Mouse (Mus musculus): Measurements from ENCODE around the gene Eme2. TPM values are rescaled to one million over a fixed set of nuclear protein-coding genes. Genes with fewer than 3 reads are reported as not detected.

Eme2 gene
- polyA plus RNA-seq, 1 experiment: 55.3 TPM

GRCm38 (mm10) chr17:24857831-24858470 is 36.9 kb downstream of the Eme2 start:
- no peaks in the 10 kb centered on the region for H3K4me1 ChIP-seq (replicated peaks; ENCODE audit: control insufficient read depth, insufficient read depth, low read length)
- 88% methylated on average over 8 of the region's 8 CpGs for WGBS
- no peak overlapping the region for H3K4me3 ChIP-seq (ENCODE audit: control insufficient read depth, insufficient read depth, low read length)
- peaks cover 6% of the 10 kb centered on the region for H3K36me3 ChIP-seq (ENCODE audit: control insufficient read depth, insufficient read depth, low read length)
- DNase-seq: no peak
- no peaks in the 10 kb centered on the region for H3K27me3 ChIP-seq (ENCODE audit: control insufficient read depth, insufficient read depth, low read length)
- no peak overlapping the region for H3K27ac ChIP-seq (ENCODE audit: control insufficient read depth, insufficient read depth, low read length)
- TF ChIP-seq POLR2A (IDR thresholded peaks at IDR 0.05; ENCODE audit: control insufficient read depth, extremely low read depth, insufficient read depth, low read length, poor library complexity) (no peak), CTCF (IDR thresholded peaks at IDR 0.05; ENCODE audit: borderline replicate concordance, control insufficient read depth, extremely low read depth, insufficient read depth, low read length, poor library complexity) (no peak)

GRCm38 (mm10) chr17:24856589-24856988 is 38.3 kb downstream of the Eme2 start:
- 95% methylated on average over 13 of the region's 13 CpGs for WGBS
- TF ChIP-seq CTCF (IDR thresholded peaks at IDR 0.05; ENCODE audit: borderline replicate concordance, control insufficient read depth, extremely low read depth, insufficient read depth, low read length, poor library complexity): no peak
- TF ChIP-seq POLR2A (IDR thresholded peaks at IDR 0.05; ENCODE audit: control insufficient read depth, extremely low read depth, insufficient read depth, low read length, poor library complexity): no peak

GRCm38 (mm10) chr17:24855838-24856464 is 38.9 kb downstream of the Eme2 start:
- no peak for TF ChIP-seq CTCF (IDR thresholded peaks at IDR 0.05; ENCODE audit: borderline replicate concordance, control insufficient read depth, extremely low read depth, insufficient read depth, low read length, poor library complexity)
- TF ChIP-seq POLR2A (IDR thresholded peaks at IDR 0.05; ENCODE audit: control insufficient read depth, extremely low read depth, insufficient read depth, low read length, poor library complexity): no peak
- no peak for DNase-seq
- 92% methylated on average over 3 of the region's 3 CpGs for WGBS
- Histone ChIP-seq H3K27ac (ENCODE audit: control insufficient read depth, insufficient read depth, low read length) (no peak overlapping the region), H3K36me3 (ENCODE audit: control insufficient read depth, insufficient read depth, low read length) (peaks cover 1% of the 10 kb centered on the region; the same call in 1 of the 2 replicates), H3K27me3 (ENCODE audit: control insufficient read depth, insufficient read depth, low read length) (no peaks in the 10 kb centered on the region), H3K4me1 (replicated peaks; ENCODE audit: control insufficient read depth, insufficient read depth, low read length) (peaks cover 2% of the 10 kb centered on the region; the same call in 1 of the 2 replicates), H3K4me3 (ENCODE audit: control insufficient read depth, insufficient read depth, low read length) (no peak overlapping the region)

More at GRCm38 (mm10) chr17:24856589-24856988, 38.3 kb downstream of the Eme2 start:
- Histone ChIP-seq H3K27ac (ENCODE audit: control insufficient read depth, insufficient read depth, low read length) (no peak overlapping the region), H3K27me3 (ENCODE audit: control insufficient read depth, insufficient read depth, low read length) (no peaks in the 10 kb centered on the region), H3K4me1 (replicated peaks; ENCODE audit: control insufficient read depth, insufficient read depth, low read length) (no peaks in the 10 kb centered on the region), H3K36me3 (ENCODE audit: control insufficient read depth, insufficient read depth, low read length) (peaks cover 6% of the 10 kb centered on the region), H3K4me3 (ENCODE audit: control insufficient read depth, insufficient read depth, low read length) (no peak overlapping the region)
- DNase-seq: no peak

- WGBS: 84% methylated on average over 10 of the region's 10 CpGs
- H3K36me3 ChIP-seq (ENCODE audit: control insufficient read depth, insufficient read depth, low read length): no peaks in the 10 kb centered on the region
- H3K4me3 ChIP-seq (ENCODE audit: control insufficient read depth, insufficient read depth, low read length): no peak overlapping the region
- TF ChIP-seq POLR2A (IDR thresholded peaks at IDR 0.05; ENCODE audit: control insufficient read depth, extremely low read depth, insufficient read depth, low read length, poor library complexity) (no peak), CTCF (IDR thresholded peaks at IDR 0.05; ENCODE audit: borderline replicate concordance, control insufficient read depth, extremely low read depth, insufficient read depth, low read length, poor library complexity) (no peak)
- peaks cover 6% of the 10 kb centered on the region for H3K4me1 ChIP-seq (replicated peaks; ENCODE audit: control insufficient read depth, insufficient read depth, low read length)
- no peak overlapping the region for H3K27ac ChIP-seq (ENCODE audit: control insufficient read depth, insufficient read depth, low read length)
- no peaks in the 10 kb centered on the region for H3K27me3 ChIP-seq (ENCODE audit: control insufficient read depth, insufficient read depth, low read length)
- no peak for DNase-seq
Observed at GRCm38 (mm10) chr17:24851381-24852125, 43.3 kb downstream of the Eme2 start.

GRCm38 (mm10) chr17:24850773-24851127 is 44.1 kb downstream of the Eme2 start:
- peaks cover 6% of the 10 kb centered on the region for H3K4me1 ChIP-seq (replicated peaks; ENCODE audit: control insufficient read depth, insufficient read depth, low read length)
- WGBS: 1% methylated on average over 20 of the region's 20 CpGs
- peak overlapping the region; percentile 62 for H3K4me3 ChIP-seq (ENCODE audit: control insufficient read depth, insufficient read depth, low read length)
- no peak for DNase-seq
- TF ChIP-seq CTCF (IDR thresholded peaks at IDR 0.05; ENCODE audit: borderline replicate concordance, control insufficient read depth, extremely low read depth, insufficient read depth, low read length, poor library complexity): no peak
- no peak for TF ChIP-seq POLR2A (IDR thresholded peaks at IDR 0.05; ENCODE audit: control insufficient read depth, extremely low read depth, insufficient read depth, low read length, poor library complexity)
- no peaks in the 10 kb centered on the region for H3K36me3 ChIP-seq (ENCODE audit: control insufficient read depth, insufficient read depth, low read length)
- H3K27me3 ChIP-seq (ENCODE audit: control insufficient read depth, insufficient read depth, low read length): no peaks in the 10 kb centered on the region
- no peak overlapping the region for H3K27ac ChIP-seq (ENCODE audit: control insufficient read depth, insufficient read depth, low read length)

- no peaks in the 10 kb centered on the region for H3K27me3 ChIP-seq (ENCODE audit: control insufficient read depth, insufficient read depth, low read length)
- H3K4me1 ChIP-seq (replicated peaks; ENCODE audit: control insufficient read depth, insufficient read depth, low read length): peaks cover 6% of the 10 kb centered on the region
- peak; percentile 92 for DNase-seq
- WGBS: under 1% methylated on average over 58 of the region's 58 CpGs
- peak within 1 kb of the TSS; percentile 15; the same call in 1 of the 2 replicates for H3K27ac ChIP-seq (ENCODE audit: control insufficient read depth, insufficient read depth, low read length)
- H3K4me3 ChIP-seq (ENCODE audit: control insufficient read depth, insufficient read depth, low read length): peak within 1 kb of the TSS; percentile 62
- TF ChIP-seq POLR2A (IDR thresholded peaks at IDR 0.05; ENCODE audit: control insufficient read depth, extremely low read depth, insufficient read depth, low read length, poor library complexity): peak; percentile 85
- TF ChIP-seq CTCF (IDR thresholded peaks at IDR 0.05; ENCODE audit: borderline replicate concordance, control insufficient read depth, extremely low read depth, insufficient read depth, low read length, poor library complexity): 0 out of 2 replicates have a peak, but pooled peaks have one; percentile 23
- no peaks in the 10 kb centered on the region for H3K36me3 ChIP-seq (ENCODE audit: control insufficient read depth, insufficient read depth, low read length)
Observed at GRCm38 (mm10) chr17:24850065-24850772, 44.7 kb downstream of the Eme2 start, which contains the start of gene Fahd1. Gene Fahd1 (minus strand): TSS chr17:24850364.

All from thymus, adult 2 months (tissue).